Mouse (Mus musculus) ES-E14 (cell line): ENCODE measurements around the gene Lyl1.
A peak's percentile ranks its signal among the peaks of the same experiment; 100 is the strongest.

Experiments used
- CHD2 ChIP-seq: IDR thresholded peaks from 2 replicates; pipeline ENCODE4 v1.6.1; 2014; ENCODE audit warnings: mild to moderate bottlenecking, low read depth, low read length, inconsistent platforms
- ZNF384 ChIP-seq: IDR thresholded peaks from 2 replicates; pipeline ENCODE4 v1.6.1; 2012; ENCODE audit warnings: low read depth, low read length, inconsistent platforms

DNA sequence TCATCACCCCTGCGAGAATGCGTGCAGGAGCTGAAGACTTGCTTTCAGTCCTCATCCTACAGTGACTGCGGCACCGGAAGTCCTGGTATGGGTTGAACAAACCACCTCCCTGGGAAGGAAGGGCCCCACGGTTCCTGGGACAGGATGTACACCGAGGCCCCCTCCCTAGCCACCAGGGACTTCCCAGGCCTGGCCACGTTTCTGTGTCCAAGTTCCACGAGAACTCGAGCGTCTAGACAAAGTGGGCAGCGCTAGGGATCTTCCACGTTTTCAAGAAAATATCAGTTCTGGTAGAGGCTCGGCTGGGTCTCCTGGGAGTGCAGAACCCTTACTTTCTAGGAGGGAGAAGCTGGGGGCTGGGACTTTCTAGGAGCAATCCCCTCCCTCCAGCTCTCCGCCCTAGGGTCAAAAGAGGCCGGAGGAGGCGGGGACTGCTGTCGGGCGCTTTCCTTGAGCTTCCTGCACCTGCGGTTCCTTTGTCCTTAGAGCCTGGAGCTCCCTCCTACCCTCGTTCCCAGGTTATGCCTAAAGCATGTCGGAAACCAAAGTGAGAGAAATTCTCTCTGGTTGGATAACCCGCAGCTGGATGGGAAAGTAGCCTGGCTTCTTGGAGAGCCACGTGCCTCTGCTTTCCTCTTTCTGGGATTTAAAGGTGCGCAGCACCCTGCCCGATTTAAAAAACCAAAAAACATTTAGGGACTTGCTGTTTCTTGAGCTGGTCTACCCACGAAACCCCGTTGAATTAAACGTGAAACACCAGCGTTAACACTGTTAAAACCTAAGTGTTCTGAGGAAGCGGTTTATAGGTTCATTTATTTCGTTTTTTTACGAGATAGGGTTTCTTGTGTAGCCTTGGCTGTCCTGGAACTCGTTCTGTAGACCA, 41.1 kb upstream of the Lyl1 start:
- TF ChIP-seq ZNF384 (no peak), CHD2 (peak; percentile 57)
